Mouse (Mus musculus): Measurements from ENCODE around the gene Sez6. TPM values are rescaled to one million over a fixed set of nuclear protein-coding genes. Genes with fewer than 3 reads are reported as not detected.

The Sez6 gene
- polyA plus RNA-seq, 2 experiments = 0.03 TPM; not detected in 1

GRCm38 (mm10) chr11:77960898-77961297, 30.3 kb downstream of the Sez6 start:
- Histone ChIP-seq H3K27me3 (ENCODE audit: control insufficient read depth, insufficient read depth, low read length) (no peaks in the 10 kb centered on the region; the same call in 1 of the 2 replicates), H3K9me3 (ENCODE audit: control insufficient read depth, low read length) (no peaks in the 10 kb centered on the region), H3K4me1 (replicated peaks; ENCODE audit: control insufficient read depth in 2 of 2, insufficient read depth in 2 of 2, low read length in 1 of 2) (0 out of 4 replicates have a peak, but pooled peaks cover 0 to 2% of the 10 kb centered on the region in 2 experiments), H3K4me3 (ENCODE audit: insufficient read depth in 1 of 2, low read depth in 2 of 2, low read length in 2 of 2) (no peak overlapping the region), H3K27ac (no peak overlapping the region), H3K4me2 (ENCODE audit: low read depth) (no peak overlapping the region), H3K36me3 (replicated peaks; ENCODE audit: control insufficient read depth, insufficient read depth, low read depth) (no peaks in the 10 kb centered on the region), H3K9ac (replicated peaks) (no peak overlapping the region)
- DNase-seq (ENCODE audit: low read depth in 3 of 3, low spot score in 3 of 3) (no peak), ATAC-seq (ENCODE audit: insufficient read depth) (no peak)
- 23% methylated on average over 5 of the region's 5 CpGs for WGBS (ENCODE audit: insufficient replicate concordance)
- TF ChIP-seq CTCF (IDR thresholded peaks at IDR 0.05; ENCODE audit: low read depth) = no peak

DNA sequence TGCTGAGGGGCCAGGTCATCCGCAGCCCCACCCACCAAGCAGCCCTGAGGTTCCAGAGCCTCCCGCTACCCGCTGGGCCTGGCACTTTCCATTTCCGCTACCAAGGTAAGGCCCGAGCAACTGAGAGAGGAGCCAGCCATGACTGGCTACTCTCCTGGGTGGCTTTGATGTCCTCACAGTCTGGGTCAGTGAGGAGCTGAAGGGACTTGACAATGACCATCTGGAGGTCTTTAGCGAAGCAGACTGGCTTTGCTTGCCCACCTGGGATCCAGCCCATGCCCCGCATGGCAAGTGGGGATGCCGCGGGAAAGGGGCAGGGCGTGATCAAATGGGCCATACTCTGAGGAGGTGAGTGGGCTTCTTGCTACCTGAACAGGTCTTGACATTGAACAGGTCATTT, 32.3 kb downstream of the Sez6 start:
- Histone ChIP-seq H3K27me3 (ENCODE audit: control insufficient read depth, insufficient read depth, low read length) (no peaks in the 10 kb centered on the region; the same call in 1 of the 2 replicates), H3K4me1 (replicated peaks; ENCODE audit: control insufficient read depth in 2 of 2, insufficient read depth in 2 of 2, low read length in 1 of 2) (0 out of 4 replicates have a peak, but pooled peaks cover 0 to 2% of the 10 kb centered on the region in 2 experiments), H3K4me3 (ENCODE audit: insufficient read depth in 1 of 2, low read depth in 2 of 2, low read length in 2 of 2) (no peak overlapping the region), H3K4me2 (ENCODE audit: low read depth) (no peak overlapping the region), H3K9me3 (ENCODE audit: control insufficient read depth, low read length) (no peaks in the 10 kb centered on the region), H3K9ac (replicated peaks) (no peak overlapping the region), H3K27ac (no peak overlapping the region), H3K36me3 (replicated peaks; ENCODE audit: control insufficient read depth, insufficient read depth, low read depth) (no peaks in the 10 kb centered on the region)
- WGBS (ENCODE audit: insufficient replicate concordance) = 72% methylated on average over 10 of the region's 10 CpGs
- ATAC-seq (ENCODE audit: insufficient read depth) (no peak), DNase-seq (ENCODE audit: low read depth in 3 of 3, low spot score in 3 of 3) (no peak)
- TF ChIP-seq EP300 (IDR thresholded peaks at IDR 0.05; ENCODE audit: low read depth) = no peak
- no peak for TF ChIP-seq CTCF (IDR thresholded peaks at IDR 0.05; ENCODE audit: low read depth)

DNA sequence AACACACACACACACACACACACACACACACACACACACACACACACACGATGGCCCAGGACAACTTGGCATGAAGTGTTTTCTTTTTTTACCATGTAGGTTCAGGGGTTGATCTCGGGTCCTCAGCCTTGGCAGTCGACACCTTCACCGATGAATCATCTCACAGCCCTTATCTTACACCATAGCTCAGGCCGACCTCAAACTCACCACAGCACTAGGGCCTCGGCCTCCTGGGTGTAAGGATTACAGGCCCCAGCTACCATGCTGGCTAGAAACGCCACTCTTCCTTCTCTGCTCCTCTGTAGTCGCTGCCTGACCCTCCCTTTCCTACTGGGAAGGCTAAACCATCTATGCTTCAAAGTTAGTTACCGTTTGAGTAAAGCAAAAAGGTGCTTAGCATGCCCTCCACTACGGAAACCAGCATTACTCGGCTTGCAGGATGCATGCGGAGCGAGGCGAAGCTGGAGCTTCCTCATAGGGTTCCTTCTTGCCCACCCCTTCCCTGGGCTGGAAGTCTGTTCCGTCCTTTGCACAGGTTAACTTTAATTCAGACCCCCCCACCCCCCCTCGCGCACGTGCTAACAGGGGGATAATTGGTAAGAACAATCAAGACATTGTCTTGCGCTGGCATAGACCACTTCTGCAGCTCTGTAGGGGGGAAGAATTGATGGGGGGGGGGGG, 34.0 kb downstream of the Sez6 start:
- Histone ChIP-seq H3K27ac (no peak overlapping the region), H3K27me3 (ENCODE audit: control insufficient read depth, insufficient read depth, low read length) (no peaks in the 10 kb centered on the region; the same call in 1 of the 2 replicates), H3K9ac (replicated peaks) (no peak overlapping the region), H3K9me3 (ENCODE audit: control insufficient read depth, low read length) (no peaks in the 10 kb centered on the region), H3K4me2 (ENCODE audit: low read depth) (no peak overlapping the region), H3K4me3 (ENCODE audit: insufficient read depth in 1 of 2, low read depth in 2 of 2, low read length in 2 of 2) (no peak overlapping the region), H3K4me1 (replicated peaks; ENCODE audit: control insufficient read depth in 2 of 2, insufficient read depth in 2 of 2, low read length in 1 of 2) (0 out of 4 replicates have a peak, but pooled peaks cover 0 to 2% of the 10 kb centered on the region in 2 experiments), H3K36me3 (replicated peaks; ENCODE audit: control insufficient read depth, insufficient read depth, low read depth) (no peaks in the 10 kb centered on the region)
- DNase-seq (ENCODE audit: low read depth in 3 of 3, low spot score in 3 of 3) (no peak), ATAC-seq (ENCODE audit: insufficient read depth) (no peak)
- WGBS (ENCODE audit: insufficient replicate concordance) = 26% methylated on average over 19 of the region's 19 CpGs
- no peak for TF ChIP-seq EP300 (IDR thresholded peaks at IDR 0.05; ENCODE audit: low read depth)
- TF ChIP-seq CTCF (IDR thresholded peaks at IDR 0.05; ENCODE audit: low read depth) = no peak

DNA sequence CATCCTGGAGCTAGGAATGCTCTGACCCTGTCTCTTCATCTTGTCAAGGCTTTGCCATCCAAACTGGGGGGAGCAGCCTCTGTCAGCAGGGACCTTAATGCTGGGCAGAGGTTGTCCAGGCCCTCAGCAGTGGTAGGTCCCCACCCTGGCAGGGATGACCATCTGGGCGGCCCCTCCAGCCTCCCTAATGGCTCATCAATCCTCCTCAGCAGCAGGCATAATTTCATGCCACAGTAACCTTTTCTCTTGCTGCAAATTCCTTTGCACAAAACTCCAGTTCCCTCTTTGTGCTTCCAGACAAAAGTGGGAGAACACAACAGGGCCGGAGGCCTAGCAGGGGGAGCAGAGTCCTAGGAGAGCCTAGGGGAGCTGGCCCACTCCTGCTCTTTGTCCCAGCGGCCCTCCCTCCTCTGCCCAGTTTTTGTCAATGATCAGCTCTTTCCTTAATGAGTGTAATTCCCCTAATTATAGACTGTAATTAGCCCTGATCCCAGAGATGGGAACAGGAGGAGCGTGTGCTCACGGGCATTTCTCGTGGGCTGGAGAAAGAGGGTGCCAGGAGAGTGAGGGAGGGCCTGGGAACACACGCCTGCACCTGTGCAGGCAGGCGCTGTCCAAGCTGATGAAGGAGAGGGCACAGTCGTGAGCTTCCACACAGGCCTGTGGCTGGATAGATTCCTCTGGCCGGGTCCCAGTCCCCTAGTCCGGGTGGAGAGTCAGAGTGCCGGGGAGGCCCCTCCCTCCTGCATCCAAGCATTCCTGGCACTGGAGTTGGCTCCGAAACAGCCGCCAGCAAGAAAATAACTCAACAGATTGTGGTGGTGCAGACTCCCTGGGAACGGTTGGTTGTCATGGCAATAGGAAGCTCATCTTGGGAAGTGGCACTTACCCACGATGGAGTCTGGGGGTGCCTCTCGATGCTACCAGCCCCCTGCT, 34.8 kb downstream of the Sez6 start:
- Histone ChIP-seq H3K9ac (replicated peaks) (no peak overlapping the region), H3K27me3 (ENCODE audit: control insufficient read depth, insufficient read depth, low read length) (no peaks in the 10 kb centered on the region; the same call in 1 of the 2 replicates), H3K27ac (no peak overlapping the region), H3K4me2 (ENCODE audit: low read depth) (no peak overlapping the region), H3K4me1 (replicated peaks; ENCODE audit: control insufficient read depth in 2 of 2, insufficient read depth in 2 of 2, low read length in 1 of 2) (0 out of 4 replicates have a peak, but pooled peaks cover 0 to 2% of the 10 kb centered on the region in 2 experiments), H3K9me3 (ENCODE audit: control insufficient read depth, low read length) (no peaks in the 10 kb centered on the region), H3K4me3 (ENCODE audit: insufficient read depth in 1 of 2, low read depth in 2 of 2, low read length in 2 of 2) (no peak overlapping the region), H3K36me3 (replicated peaks; ENCODE audit: control insufficient read depth, insufficient read depth, low read depth) (no peaks in the 10 kb centered on the region)
- WGBS (ENCODE audit: insufficient replicate concordance) = 43% methylated on average over 17 of the region's 17 CpGs
- no peak for TF ChIP-seq EP300 (IDR thresholded peaks at IDR 0.05; ENCODE audit: low read depth)
- TF ChIP-seq CTCF (IDR thresholded peaks at IDR 0.05; ENCODE audit: low read depth) = no peak
- ATAC-seq (ENCODE audit: insufficient read depth) = no peak
- DNase-seq (ENCODE audit: low read depth in 3 of 3, low spot score in 3 of 3) = no peak

- Histone ChIP-seq H3K4me1 (replicated peaks; ENCODE audit: control insufficient read depth in 2 of 2, insufficient read depth in 2 of 2, low read length in 1 of 2) (0 out of 4 replicates have a peak, but pooled peaks cover 0 to 2% of the 10 kb centered on the region in 2 experiments), H3K4me2 (ENCODE audit: low read depth) (no peak overlapping the region), H3K9ac (replicated peaks) (no peak overlapping the region), H3K9me3 (ENCODE audit: control insufficient read depth, low read length) (no peaks in the 10 kb centered on the region), H3K36me3 (replicated peaks; ENCODE audit: control insufficient read depth, insufficient read depth, low read depth) (no peaks in the 10 kb centered on the region), H3K27me3 (ENCODE audit: control insufficient read depth, insufficient read depth, low read length) (no peaks in the 10 kb centered on the region; the same call in 1 of the 2 replicates), H3K27ac (no peak overlapping the region), H3K4me3 (ENCODE audit: insufficient read depth in 1 of 2, low read depth in 2 of 2, low read length in 2 of 2) (no peak overlapping the region)
- no peak for ATAC-seq (ENCODE audit: insufficient read depth)
- TF ChIP-seq EP300 (IDR thresholded peaks at IDR 0.05; ENCODE audit: low read depth) (no peak), CTCF (IDR thresholded peaks at IDR 0.05; ENCODE audit: low read depth) (no peak)
- WGBS (ENCODE audit: insufficient replicate concordance) = 53% methylated on average over 5 of the region's 5 CpGs
- DNase-seq (ENCODE audit: low read depth in 3 of 3, low spot score in 3 of 3) = no peak
These were observed 35.4 kb downstream of the Sez6 start for GRCm38 (mm10) chr11:77966037-77966391.
